Mouse (Mus musculus) cerebellum, adult 2 months (tissue): ENCODE data around the gene Dscaml1.

ENCODE experiments used
- CTCF ChIP-seq: fragments of 200-500 bp; IDR thresholded peaks from 2 replicates; pipeline ENCODE4 v1.5.1; 2011; ENCODE audit warnings: low read depth, mild to moderate bottlenecking, control low read depth, low read length, moderate library complexity, borderline replicate concordance; ENCODE audit not compliant: insufficient read depth
- POLR2A ChIP-seq: fragments of 200-500 bp; IDR thresholded peaks from 2 replicates; pipeline ENCODE4 v1.6.1; 2011; ENCODE audit warnings: low read length, control low read depth, borderline replicate concordance; ENCODE audit not compliant: insufficient read depth

GRCm38 (mm10) chr9:45539265-45540044 lies 113.0 kb downstream of the Dscaml1 start:
- TF ChIP-seq CTCF (no peak), POLR2A (no peak)
